Mouse (Mus musculus) midbrain, embryonic 13.5 days (tissue): ENCODE results near the gene Cd48. TPM values are rescaled to one million over a fixed set of nuclear protein-coding genes. Genes with fewer than 3 reads are reported as not detected.

Source experiments
- ATAC-seq: fragments of 200-750 bp; cut with Nextera tagmentation; 2 replicates; pipeline ENCODE4 v1.8.0; 2017; ENCODE audit warnings: mild to moderate bottlenecking, moderate TSS enrichment, moderate library complexity
- H3K27ac ChIP-seq: fragments of 300-500 bp; sonication (generic); 2 replicates; pipeline ENCODE4 v1.5.1; 2015; ENCODE audit warnings: inconsistent platforms, mild to moderate bottlenecking, moderate library complexity
- H3K27me3 ChIP-seq: fragments of 300-500 bp; sonication (generic); 2 replicates; pipeline ENCODE4 v1.6.1; 2015; ENCODE audit warnings: mild to moderate bottlenecking, inconsistent platforms
- H3K36me3 ChIP-seq: fragments of 300-500 bp; sonication (generic); 2 replicates; pipeline ENCODE4 v1.6.1; 2015; ENCODE audit warnings: mild to moderate bottlenecking, inconsistent platforms
- H3K4me1 ChIP-seq: fragments of 300-500 bp; sonication (generic); replicated peaks from 2 replicates; pipeline ENCODE4 v1.6.1; 2015; ENCODE audit warnings: inconsistent platforms
- H3K4me2 ChIP-seq: fragments of 300-500 bp; sonication (generic); replicated peaks from 2 replicates; pipeline ENCODE4 v1.6.1; 2015; ENCODE audit warnings: moderate library complexity, mild to moderate bottlenecking, inconsistent platforms
- H3K4me3 ChIP-seq: fragments of 300-500 bp; sonication (generic); replicated peaks from 2 replicates; pipeline ENCODE4 v1.5.1; 2015; ENCODE audit warnings: mild to moderate bottlenecking, inconsistent platforms
- H3K9ac ChIP-seq: fragments of 300-500 bp; sonication (generic); replicated peaks from 2 replicates; pipeline ENCODE4 v1.6.1; 2015; ENCODE audit warnings: mild to moderate bottlenecking, inconsistent platforms
- H3K9me3 ChIP-seq: fragments of 300-500 bp; sonication (generic); 2 replicates; pipeline ENCODE4 v1.6.1; 2016; ENCODE audit warnings: mild to moderate bottlenecking, inconsistent platforms
- WGBS: fragments of 180-500 bp; shearing (Covaris S2); methylation state at CpG from one replicate; pipeline ENCODE4 v1.1.7; 2015; 5-methylcytosine and 5-hydroxymethylcytosine counted together
- polyA plus RNA-seq: library from polyadenylated mRNA; unstranded; fragments of >200 nt; fragmentation: Nextera tagmentation; extraction: Ambion mirVana; gene quantifications from 2 replicates; pipeline ENCODE4 v1.2.1, GENCODE M21; 2015

Cd48 gene
- polyA plus RNA-seq, result 0.55 and 0.66 TPM in 2 replicates

DNA sequence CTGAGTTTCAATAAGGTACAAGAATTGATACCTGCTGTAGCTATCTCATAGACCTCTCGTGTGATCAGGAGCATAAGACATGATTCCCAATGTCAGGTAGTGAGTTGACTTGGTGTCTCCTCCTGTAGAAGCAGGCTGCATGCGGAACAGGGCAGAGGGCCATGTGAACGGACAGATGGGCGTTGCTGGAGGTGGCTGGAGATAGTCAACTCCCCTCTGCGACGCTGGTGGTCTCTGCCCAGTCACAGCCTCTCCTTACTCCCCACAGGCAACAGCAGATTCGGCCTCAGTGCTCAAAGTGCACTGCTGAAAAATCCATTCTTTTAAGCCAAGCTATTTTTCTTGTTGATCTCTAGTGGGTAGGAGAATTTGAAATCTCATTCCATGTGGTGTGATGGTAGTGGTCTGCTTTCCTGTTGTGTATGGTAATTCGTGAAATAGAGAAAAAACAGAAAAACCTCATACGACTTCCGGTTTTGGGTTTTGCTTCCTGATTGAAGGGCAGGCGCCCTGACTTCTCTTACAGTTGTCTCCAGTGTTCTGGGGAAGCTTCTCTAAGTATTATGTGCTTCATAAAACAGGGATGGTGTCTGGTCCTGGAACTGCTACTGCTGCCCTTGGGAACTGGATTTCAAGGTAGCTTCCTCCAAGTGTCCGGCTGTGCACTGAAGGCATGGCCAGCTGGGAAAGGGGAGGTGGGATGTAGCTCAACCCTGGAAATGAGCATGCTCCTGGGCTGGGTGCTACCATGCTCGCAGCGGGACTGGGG lies at the start of gene Cd48:
Gene Cd48 (plus strand): TSS at position 479 of the 769 bp plus-strand sequence.
- ATAC-seq, result no peak
- WGBS, result 90% methylated on average over 14 of the region's 14 CpGs
- Histone ChIP-seq H3K9ac (no peak within 1 kb of the TSS), H3K4me1 (no peaks in the 10 kb centered on the region), H3K27me3 (no peaks in the 10 kb centered on the region), H3K9me3 (no peaks in the 10 kb centered on the region), H3K4me2 (no peak within 1 kb of the TSS), H3K27ac (no peak within 1 kb of the TSS), H3K4me3 (no peak within 1 kb of the TSS), H3K36me3 (no peaks in the 10 kb centered on the region)

DNA sequence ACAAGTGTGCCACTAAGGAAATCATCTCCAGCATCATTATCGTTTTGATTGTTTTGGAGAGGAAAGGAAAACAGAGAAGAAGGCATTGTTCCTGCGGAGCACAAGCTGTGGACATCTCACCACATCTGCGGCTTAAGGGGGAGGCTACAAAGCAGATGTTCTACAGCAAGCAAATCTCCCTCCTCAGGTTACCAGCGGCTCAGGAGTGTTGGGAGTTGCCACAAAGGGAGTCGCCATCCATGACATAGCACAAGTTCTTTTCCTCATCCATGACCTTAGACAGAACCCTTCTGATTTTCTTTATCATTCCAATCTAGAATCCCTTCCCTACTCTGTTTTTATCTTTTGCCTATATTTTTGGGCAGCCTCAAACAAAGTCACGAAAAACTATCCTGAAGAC lies 46.1 kb upstream of the Cd48 start:
- H3K27me3 ChIP-seq, result no peaks in the 10 kb centered on the region
- no peaks in the 10 kb centered on the region for H3K4me1 ChIP-seq
- H3K4me2 ChIP-seq, result no peak overlapping the region
- 62% methylated on average over 6 of the region's 6 CpGs for WGBS
- H3K9ac ChIP-seq, result no peak overlapping the region
- H3K27ac ChIP-seq, result no peak overlapping the region
- no peaks in the 10 kb centered on the region for H3K36me3 ChIP-seq
- no peak overlapping the region for H3K4me3 ChIP-seq
- H3K9me3 ChIP-seq, result no peaks in the 10 kb centered on the region
- ATAC-seq, result no peak

- no peak for ATAC-seq
- Histone ChIP-seq H3K36me3 (no peaks in the 10 kb centered on the region), H3K4me2 (no peak overlapping the region), H3K27me3 (no peaks in the 10 kb centered on the region), H3K4me3 (no peak overlapping the region), H3K9me3 (no peaks in the 10 kb centered on the region), H3K4me1 (no peaks in the 10 kb centered on the region), H3K27ac (no peak overlapping the region), H3K9ac (no peak overlapping the region)
- WGBS, result 83% methylated on average over 8 of the region's 8 CpGs
Observed at GRCm38 (mm10) chr1:171637101-171637500, 44.7 kb upstream of the Cd48 start.

DNA sequence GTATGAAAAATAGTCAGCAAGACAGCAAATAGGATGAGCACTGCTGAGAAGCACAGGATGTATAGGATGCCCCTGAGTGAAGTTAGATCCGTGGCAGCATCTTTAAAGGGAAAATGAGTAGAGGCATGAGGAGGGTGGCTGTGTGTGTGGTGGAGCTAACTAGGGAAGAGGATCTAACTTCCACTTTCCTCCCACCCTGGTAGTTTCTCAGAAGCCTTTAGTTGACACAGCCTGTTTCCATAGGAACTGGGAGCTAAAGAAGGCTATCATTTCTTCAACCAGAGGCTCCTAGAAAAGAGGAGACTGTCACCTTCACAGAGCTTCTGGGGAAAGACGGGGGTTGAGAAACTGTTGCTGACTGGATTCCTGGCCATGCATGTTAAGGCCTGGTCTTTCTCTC lies 43.1 kb upstream of the Cd48 start:
- H3K36me3 ChIP-seq, result no peaks in the 10 kb centered on the region
- no peaks in the 10 kb centered on the region for H3K4me1 ChIP-seq
- no peaks in the 10 kb centered on the region for H3K27me3 ChIP-seq
- no peak overlapping the region for H3K4me2 ChIP-seq
- H3K27ac ChIP-seq, result no peak overlapping the region
- ATAC-seq, result no peak
- 75% methylated on average over 2 of the region's 2 CpGs for WGBS
- H3K9ac ChIP-seq, result no peak overlapping the region
- H3K4me3 ChIP-seq, result no peak overlapping the region
- no peaks in the 10 kb centered on the region for H3K9me3 ChIP-seq

DNA sequence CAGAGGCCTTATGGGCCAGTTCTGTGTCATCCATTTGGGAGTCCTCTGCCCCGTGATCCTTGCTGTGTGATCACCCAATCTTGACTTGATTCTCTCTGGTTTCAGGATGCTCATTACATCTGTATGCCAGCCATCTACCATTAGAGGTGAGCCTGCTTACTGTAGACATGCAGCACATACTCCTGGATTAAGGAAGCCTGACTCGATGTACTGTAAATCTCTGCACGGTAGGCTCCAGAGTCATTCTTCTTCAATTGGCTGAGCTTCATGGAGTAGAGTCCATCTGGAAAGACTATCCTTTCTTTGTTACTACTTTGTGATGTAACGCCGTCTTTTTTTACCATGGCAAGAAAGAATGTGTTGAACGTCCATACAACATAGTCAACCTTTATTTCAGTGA lies 41.0 kb upstream of the Cd48 start:
- H3K27me3 ChIP-seq, result no peaks in the 10 kb centered on the region
- no peak overlapping the region for H3K27ac ChIP-seq
- no peaks in the 10 kb centered on the region for H3K36me3 ChIP-seq
- H3K4me1 ChIP-seq, result no peaks in the 10 kb centered on the region
- no peaks in the 10 kb centered on the region for H3K9me3 ChIP-seq
- H3K4me2 ChIP-seq, result no peak overlapping the region
- H3K4me3 ChIP-seq, result no peak overlapping the region
- H3K9ac ChIP-seq, result no peak overlapping the region
- ATAC-seq, result no peak
- 96% methylated on average over 6 of the region's 6 CpGs for WGBS

GRCm38 (mm10) chr1:171643612-171644011 lies 38.2 kb upstream of the Cd48 start:
- no peak for ATAC-seq
- Histone ChIP-seq H3K9ac (no peak overlapping the region), H3K4me3 (no peak overlapping the region), H3K4me1 (no peaks in the 10 kb centered on the region), H3K27me3 (no peaks in the 10 kb centered on the region), H3K36me3 (no peaks in the 10 kb centered on the region), H3K4me2 (no peak overlapping the region), H3K27ac (no peak overlapping the region), H3K9me3 (no peaks in the 10 kb centered on the region)
- 82% methylated on average over 7 of the region's 7 CpGs for WGBS

GRCm38 (mm10) chr1:171646429-171646940 lies 35.3 kb upstream of the Cd48 start:
- Histone ChIP-seq H3K4me3 (no peak overlapping the region), H3K9me3 (no peaks in the 10 kb centered on the region), H3K4me1 (no peaks in the 10 kb centered on the region), H3K4me2 (no peak overlapping the region), H3K27me3 (no peaks in the 10 kb centered on the region), H3K27ac (no peak overlapping the region), H3K9ac (no peak overlapping the region), H3K36me3 (no peaks in the 10 kb centered on the region)
- 78% methylated on average over 5 of the region's 5 CpGs for WGBS
- ATAC-seq, result no peak

DNA sequence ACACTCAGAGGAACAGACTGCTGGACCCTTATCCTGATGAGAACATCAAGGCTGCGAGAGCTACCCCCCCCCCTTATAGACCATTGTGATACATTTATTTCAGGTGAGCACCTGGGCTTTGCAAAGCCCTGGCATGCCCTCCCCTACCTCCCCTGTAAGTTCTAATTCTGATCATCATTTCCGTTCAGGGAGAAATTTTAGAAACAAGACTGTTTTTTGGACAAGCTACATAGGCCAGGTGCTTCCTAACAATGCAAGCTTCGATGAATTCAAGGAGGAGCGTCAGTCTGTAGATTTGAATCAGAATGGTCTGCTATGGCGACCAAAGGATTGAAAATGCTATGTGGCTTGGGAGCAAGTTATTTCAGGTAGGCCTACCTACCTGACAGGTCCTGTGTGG lies 34.1 kb upstream of the Cd48 start:
- H3K4me1 ChIP-seq, result no peaks in the 10 kb centered on the region
- no peak overlapping the region for H3K9ac ChIP-seq
- no peaks in the 10 kb centered on the region for H3K27me3 ChIP-seq

GRCm38 (mm10) chr1:171648840-171649239 lies 33.0 kb upstream of the Cd48 start:
- no peaks in the 10 kb centered on the region for H3K4me1 ChIP-seq
- H3K36me3 ChIP-seq, result no peaks in the 10 kb centered on the region
- no peak for ATAC-seq
- H3K9me3 ChIP-seq, result no peaks in the 10 kb centered on the region
- no peak overlapping the region for H3K27ac ChIP-seq
- no peak overlapping the region for H3K9ac ChIP-seq
- WGBS, result 71% methylated on average over 8 of the region's 8 CpGs
- no peak overlapping the region for H3K4me2 ChIP-seq
- H3K4me3 ChIP-seq, result no peak overlapping the region
- H3K27me3 ChIP-seq, result no peaks in the 10 kb centered on the region

More for the DNA sequence above, 34.1 kb upstream of the Cd48 start:
- H3K36me3 ChIP-seq, result no peaks in the 10 kb centered on the region
- H3K9me3 ChIP-seq, result no peaks in the 10 kb centered on the region
- no peak overlapping the region for H3K4me2 ChIP-seq
- WGBS, result 88% methylated on average over 5 of the region's 5 CpGs
- H3K4me3 ChIP-seq, result no peak overlapping the region
- no peak overlapping the region for H3K27ac ChIP-seq
- no peak for ATAC-seq

- no peaks in the 10 kb centered on the region for H3K4me1 ChIP-seq
- H3K27ac ChIP-seq, result no peak within 1 kb of the TSS
- ATAC-seq, result no peak
- H3K36me3 ChIP-seq, result no peaks in the 10 kb centered on the region
- no peaks in the 10 kb centered on the region for H3K27me3 ChIP-seq
- WGBS, result 95% methylated on average over 5 of the region's 5 CpGs
- no peak within 1 kb of the TSS for H3K4me3 ChIP-seq
- H3K9me3 ChIP-seq, result no peaks in the 10 kb centered on the region
- H3K4me2 ChIP-seq, result no peak within 1 kb of the TSS
- no peak within 1 kb of the TSS for H3K9ac ChIP-seq
Observed at GRCm38 (mm10) chr1:171652734-171653133, 29.1 kb upstream of the Cd48 start, which contains the start of gene Slamf7. TSS of gene Slamf7 (minus strand) at chr1:171653035.

GRCm38 (mm10) chr1:171658561-171658991 lies 23.2 kb upstream of the Cd48 start:
- 82% methylated on average over 5 of the region's 5 CpGs for WGBS
- H3K27ac ChIP-seq, result no peak overlapping the region
- no peaks in the 10 kb centered on the region for H3K36me3 ChIP-seq
- H3K4me3 ChIP-seq, result no peak overlapping the region
- H3K27me3 ChIP-seq, result no peaks in the 10 kb centered on the region
- H3K9ac ChIP-seq, result no peak overlapping the region
- no peak for ATAC-seq
- no peaks in the 10 kb centered on the region for H3K9me3 ChIP-seq
- H3K4me2 ChIP-seq, result no peak overlapping the region
- no peaks in the 10 kb centered on the region for H3K4me1 ChIP-seq

DNA sequence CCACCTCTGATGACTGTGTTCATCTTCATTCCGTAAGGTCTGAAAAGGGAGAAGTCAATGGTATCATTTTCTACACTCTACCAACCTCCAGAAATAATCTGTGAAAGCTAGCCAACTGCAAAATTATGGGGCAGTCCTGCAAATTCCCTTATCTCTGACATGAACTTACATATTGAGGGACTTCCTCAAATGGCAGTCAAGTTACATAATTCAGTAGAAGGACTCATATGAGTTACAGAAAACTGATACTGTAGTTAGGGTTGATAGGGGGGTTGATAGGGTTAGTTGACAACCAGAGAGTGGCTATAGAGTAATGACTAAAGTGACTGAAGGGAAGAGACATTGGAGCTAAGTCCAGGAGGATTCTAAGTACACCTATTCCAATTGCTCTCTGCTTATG lies 21.4 kb upstream of the Cd48 start:
- ATAC-seq, result no peak
- Histone ChIP-seq H3K27me3 (no peaks in the 10 kb centered on the region), H3K9ac (no peak overlapping the region), H3K36me3 (no peaks in the 10 kb centered on the region), H3K27ac (no peak overlapping the region), H3K4me1 (no peaks in the 10 kb centered on the region), H3K9me3 (no peaks in the 10 kb centered on the region), H3K4me3 (no peak overlapping the region), H3K4me2 (no peak overlapping the region)
- WGBS, result 94% methylated on average over 1 of the region's 1 CpGs

- Histone ChIP-seq H3K9me3 (no peaks in the 10 kb centered on the region), H3K4me1 (no peaks in the 10 kb centered on the region), H3K9ac (no peak overlapping the region), H3K36me3 (no peaks in the 10 kb centered on the region), H3K4me2 (no peak overlapping the region), H3K4me3 (no peak overlapping the region), H3K27me3 (no peaks in the 10 kb centered on the region), H3K27ac (no peak overlapping the region)
- no peak for ATAC-seq
- WGBS, result 77% methylated on average over 2 of the region's 2 CpGs
Observed at GRCm38 (mm10) chr1:171661482-171661881, 20.3 kb upstream of the Cd48 start.
